Mouse (Mus musculus) urinary bladder, adult 18-20 months (tissue): ENCODE results near the gene Cfap157.

ENCODE experiments used
- DNase-seq, 2 experiments: peaks; one replicate each; pipeline ENCODE4 v3.0.0; 2022; ENCODE audit warnings: low spot score in 2 of 2, mixed read lengths in 2 of 2

Gene Cfap157

GRCm38 (mm10) chr2:32784048-32784681, at the start of gene Cfap157:
Gene Cfap157, minus strand, starts transcription at chr2:32784428.
- no peak for DNase-seq

DNA sequence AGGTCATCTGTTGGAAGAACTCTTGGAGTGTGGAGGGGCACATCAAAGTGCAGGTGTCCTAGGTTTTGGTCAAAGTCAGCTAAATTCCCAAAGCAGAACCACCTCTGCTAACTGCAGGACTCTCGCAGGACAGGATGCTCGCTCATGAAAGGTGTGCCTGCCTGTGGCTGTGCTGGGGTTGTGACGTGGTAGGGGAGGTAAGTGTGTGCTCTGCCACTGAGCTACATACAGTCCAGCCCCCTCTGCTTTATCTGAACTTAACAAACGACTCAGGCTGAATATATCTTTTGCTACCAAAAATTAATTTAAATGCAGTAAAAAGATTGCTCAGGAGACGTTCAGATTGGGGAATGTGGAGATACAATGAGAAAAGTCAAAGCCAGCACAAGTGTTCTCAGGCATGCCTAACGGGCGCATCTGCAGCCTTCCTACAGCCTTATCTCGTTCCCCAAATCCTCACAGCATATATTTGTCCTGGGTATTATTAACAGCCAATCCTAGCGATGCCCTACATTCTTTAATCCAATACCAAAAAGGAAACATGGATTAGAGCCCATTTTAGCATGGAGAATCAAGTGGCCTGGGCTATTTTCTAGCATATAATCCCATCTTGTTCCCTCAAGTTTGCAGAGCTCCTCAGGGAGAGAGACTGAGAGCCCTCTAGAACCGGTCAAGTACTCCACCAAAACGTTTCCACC, 44.9 kb upstream of the Cfap157 start:
- no peak for DNase-seq

GRCm38 (mm10) chr2:32825796-32826195, 41.6 kb upstream of the Cfap157 start:
- no peak for DNase-seq

GRCm38 (mm10) chr2:32824778-32825177, 40.5 kb upstream of the Cfap157 start:
- DNase-seq: no peak

DNA sequence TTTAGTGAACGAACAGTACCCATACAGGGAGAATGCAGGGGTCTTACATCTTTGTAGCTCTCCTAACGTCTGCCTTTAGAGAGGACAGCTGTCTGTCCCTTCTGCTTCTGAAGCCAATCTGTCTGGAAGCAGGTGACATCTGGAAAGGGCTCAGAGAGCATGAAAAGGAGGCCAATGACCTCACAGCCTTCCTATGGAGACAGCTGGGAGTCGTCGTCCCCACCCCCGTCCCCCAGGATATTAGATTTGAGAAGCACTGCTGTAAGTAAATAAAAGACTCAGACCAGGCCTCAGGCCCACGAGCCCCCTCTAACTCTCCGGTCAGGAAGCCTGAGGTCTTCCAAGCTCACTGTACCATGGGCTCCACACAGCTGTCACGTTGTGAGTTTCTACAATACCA, 40.0 kb upstream of the Cfap157 start:
- DNase-seq: no peak

GRCm38 (mm10) chr2:32823579-32824154, 39.4 kb upstream of the Cfap157 start:
- DNase-seq: no peak

DNA sequence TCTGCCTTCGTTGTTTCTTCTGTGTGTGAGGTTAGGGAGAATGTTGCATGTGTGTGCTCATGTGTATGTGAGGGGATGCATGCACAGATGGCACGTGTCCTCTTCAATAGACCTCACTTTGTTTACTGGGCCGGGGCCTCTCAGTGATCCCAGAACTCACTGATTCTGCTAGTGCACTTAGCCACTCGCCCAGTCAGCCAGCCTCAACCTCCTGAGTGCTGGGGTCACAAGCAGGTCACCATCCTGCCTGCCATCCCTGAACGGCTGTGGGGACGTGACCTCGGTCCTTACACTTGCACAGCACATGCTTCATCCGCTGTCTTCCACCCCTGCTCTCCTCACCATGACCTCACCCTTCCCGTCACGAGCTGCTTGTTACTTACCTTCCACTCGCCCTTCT, 38.9 kb upstream of the Cfap157 start:
- no peak for DNase-seq

GRCm38 (mm10) chr2:32822643-32823042, 38.4 kb upstream of the Cfap157 start:
- DNase-seq: no peak

DNA sequence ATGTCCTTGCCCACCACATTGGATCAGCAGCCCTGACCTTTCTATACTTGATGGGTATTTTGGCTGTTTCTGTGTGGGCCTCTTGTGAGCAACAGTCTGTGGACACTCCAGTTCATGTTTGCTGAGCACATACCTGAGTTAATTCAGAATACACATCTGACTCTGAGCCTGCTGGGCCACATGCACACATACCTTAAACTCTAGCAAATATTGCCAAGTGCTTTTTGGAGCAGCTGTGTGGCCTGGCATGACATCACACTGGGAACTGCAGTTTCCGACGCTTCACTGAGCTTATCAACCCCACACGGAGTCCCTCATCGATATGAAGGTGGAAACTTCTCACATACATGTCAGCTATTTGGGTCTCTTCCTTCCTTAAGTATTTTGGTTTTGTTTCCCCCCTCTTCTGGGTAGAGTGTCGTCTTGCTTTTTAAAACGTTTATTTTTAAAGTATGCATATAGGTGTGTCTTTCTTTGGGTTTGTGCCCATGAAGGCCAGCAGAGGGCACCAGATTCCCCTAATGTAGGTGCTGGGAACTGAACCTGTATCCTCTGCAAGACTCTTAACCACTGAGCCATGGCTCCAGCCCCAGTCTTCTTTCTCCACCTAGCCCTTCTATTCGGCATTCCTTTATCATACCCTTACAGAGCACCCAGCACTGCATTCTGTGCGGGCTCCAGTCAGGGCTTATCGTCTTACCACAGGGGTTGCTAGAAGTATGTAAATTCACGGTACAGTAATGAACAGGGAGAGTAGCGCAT, 37.0 kb upstream of the Cfap157 start:
- DNase-seq: peak in 1 of 2 experiments; percentile 13

- no peak for DNase-seq
Observed at GRCm38 (mm10) chr2:32818208-32818607, 34.0 kb upstream of the Cfap157 start.

DNA sequence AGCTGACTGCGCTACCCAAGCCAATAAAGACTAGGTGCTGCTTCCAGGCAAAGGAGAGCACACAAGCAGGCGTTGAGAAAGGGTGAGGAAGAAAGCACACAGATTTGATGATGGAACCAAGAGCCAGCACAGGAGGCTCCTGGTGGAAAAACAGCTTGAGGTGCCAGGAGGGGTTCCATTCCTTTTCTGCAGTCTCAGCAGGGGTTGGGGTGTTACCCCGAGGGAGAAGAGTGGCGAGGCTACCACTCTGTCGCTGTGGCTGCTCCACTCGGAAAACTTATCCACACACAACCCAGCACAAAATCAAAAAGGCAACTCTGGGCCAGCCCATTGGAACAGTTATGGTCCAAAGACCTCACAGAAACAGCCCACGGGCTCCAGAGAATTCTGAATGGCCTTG, 33.4 kb upstream of the Cfap157 start:
- DNase-seq: no peak

DNA sequence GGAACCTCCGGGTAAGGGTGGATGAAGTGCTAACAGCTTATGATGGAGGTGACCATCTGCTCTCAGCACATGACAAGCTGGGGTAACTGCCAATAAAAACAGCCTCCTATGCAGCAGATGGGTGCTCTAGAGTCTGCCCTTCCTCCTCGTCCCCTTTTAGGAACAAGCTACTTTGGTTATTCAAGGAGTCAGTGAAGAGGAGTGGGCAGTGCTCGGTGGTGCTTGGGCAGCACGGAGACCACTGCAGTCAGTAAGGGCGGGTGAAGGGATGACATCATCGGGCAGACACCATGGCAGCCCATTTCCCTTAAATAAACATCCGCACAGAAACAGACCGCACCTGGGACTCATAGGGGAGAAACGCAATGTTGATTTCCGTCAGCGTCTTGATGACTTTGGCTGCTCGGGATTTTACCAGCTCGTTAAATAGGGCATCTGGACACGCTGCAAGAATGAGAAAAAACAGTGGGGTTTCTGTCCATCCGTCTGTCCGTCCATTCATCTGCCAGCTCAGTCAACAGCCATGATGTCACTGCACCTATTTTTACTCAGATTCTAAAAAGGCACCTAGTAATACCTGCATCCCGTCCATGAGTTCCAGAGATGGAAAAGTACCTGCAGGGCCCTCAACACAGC, 32.8 kb upstream of the Cfap157 start:
- no peak for DNase-seq

GRCm38 (mm10) chr2:32816497-32816896, 32.3 kb upstream of the Cfap157 start:
- no peak for DNase-seq

DNA sequence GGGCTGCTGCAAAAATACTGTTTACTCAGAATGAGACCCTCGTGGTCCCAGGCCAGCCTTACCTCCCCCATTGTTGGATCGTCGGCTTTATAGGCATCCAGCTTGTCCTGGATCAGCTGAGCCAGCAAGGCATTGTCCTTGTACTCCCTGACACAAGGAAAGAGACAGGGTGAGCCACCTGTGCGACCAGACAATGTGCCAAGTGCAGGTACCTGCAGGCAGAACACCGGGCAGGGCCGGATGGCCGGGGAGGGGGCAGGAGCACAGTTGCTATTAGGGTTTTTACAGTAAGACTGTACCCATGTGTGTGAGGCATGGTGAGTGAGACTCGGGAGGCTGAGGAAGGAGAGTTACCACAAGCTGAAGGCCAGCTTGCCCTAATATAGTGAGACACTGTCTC, 27.7 kb upstream of the Cfap157 start:
- DNase-seq: no peak

DNA sequence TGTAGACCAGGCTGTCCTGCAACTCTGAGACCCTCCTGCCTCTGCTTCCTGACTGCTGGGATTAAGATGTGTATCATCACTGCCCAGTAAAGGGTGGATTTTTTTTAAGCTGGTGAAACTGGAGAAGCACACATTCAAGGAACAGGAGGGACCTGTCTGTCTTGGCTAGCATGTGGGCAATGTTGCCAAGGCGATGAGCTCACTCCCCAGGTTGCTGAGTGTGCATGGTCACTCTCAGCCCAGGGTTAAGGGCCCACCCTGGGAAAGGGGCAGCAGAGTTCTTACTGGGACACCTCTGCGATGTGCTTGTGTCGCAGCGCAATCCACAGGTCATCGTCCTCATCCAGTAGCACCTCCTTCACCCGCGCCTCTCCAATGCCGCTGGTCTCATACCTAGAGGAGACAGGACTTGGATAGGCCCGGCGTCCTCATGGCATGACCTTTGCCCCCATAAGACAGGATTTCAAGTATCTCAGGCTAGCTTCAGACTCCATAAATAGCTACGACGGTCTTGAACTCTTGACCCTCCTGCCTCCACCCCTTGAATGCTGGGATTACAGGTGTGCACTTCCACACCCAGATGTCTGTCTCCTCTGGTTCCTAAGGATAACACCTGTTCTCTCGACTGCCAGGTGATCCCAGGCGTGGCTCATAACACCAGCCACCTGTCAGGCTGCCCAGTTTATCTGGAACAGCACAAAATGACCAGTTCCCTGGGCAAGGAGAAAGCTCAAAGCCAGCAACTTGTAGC, 24.8 kb upstream of the Cfap157 start:
- DNase-seq: no peak

DNA sequence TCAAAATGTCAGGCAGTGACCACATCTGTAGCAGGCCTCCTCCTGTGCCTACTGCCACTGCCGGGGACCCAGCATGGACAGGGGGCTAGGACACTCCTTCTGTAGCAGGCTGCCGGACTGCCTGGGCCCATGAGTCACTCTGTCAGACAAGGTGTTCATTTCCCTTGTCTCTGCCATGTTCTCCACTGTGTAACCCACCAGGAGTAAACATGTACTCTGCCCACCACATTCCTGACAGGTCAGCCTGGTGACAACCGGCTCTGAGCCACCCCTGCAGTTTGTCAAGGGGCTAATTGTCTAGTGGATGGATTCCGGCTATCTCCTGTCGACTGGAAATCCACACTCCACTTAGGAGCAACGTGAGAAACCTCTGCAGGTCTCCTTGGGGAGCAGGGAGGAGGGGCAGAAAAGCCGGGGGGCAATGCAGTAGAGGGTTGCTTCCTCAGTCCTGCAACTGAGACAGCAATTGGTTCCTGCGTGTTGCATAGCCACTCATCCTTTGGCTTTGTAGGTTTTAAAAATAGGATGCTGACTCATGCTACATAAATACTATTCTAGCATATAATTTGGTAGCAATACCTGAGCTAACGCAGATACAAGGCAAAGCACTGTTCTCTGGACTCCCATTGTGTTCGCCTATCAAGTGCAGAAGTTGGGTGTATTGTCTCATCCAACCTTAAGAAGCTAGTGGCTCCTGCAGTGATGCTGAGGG, 14.2 kb upstream of the Cfap157 start:
- no peak for DNase-seq

DNA sequence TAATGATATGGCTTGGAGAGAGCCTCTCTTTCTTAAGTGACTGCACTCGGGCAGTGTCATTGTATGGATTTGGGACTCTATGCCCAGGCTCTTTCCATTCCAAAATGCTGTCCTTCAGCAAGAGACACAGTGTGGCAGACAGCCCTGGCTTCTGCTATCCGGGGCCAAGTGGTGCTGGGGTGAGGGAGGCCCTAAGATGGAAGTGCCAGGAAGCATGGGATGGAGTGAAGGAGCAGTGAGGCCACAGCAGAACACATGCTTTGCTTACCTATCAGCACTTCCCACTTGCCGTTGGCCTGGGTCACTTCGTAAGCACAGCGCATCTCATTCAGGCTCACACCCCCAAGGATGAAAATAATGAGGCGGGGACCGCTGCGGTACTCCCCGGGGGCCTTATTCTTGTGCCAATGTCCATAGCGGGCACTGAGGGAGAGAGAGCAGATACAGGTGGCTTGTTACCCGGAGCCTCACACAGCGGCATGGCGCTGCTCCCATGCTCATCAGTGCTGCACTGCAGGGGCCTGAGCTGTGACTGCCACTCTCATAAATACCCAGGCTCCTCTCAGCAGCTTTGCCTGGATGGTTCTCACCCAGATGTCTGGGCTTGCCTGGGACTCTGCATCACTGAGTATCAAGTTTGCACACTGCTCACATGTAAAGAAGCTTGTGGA, 11.7 kb upstream of the Cfap157 start:
- no peak for DNase-seq

- peak in 1 of 2 experiments; percentile 35 for DNase-seq
Observed at GRCm38 (mm10) chr2:32791297-32791696, 7.1 kb upstream of the Cfap157 start.

DNA sequence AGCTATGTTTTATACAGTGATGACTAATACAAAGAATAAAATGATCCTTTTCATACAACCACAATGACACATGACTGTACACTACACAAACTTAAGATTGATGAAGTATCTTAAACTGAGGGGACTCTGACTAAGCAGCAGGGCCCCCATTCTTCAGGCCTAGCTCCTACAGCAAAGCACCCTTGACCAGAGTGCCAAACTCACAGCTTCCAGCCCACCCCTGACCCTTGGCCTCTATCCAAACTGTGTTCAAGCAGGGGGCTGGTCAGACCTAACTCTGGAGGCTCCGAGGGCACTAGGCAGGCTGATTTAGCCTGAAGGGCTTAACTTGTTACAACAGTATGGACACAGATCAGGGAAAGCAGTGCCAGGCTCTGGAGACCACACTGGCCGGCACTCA, 4.4 kb upstream of the Cfap157 start:
- DNase-seq: no peak

DNA sequence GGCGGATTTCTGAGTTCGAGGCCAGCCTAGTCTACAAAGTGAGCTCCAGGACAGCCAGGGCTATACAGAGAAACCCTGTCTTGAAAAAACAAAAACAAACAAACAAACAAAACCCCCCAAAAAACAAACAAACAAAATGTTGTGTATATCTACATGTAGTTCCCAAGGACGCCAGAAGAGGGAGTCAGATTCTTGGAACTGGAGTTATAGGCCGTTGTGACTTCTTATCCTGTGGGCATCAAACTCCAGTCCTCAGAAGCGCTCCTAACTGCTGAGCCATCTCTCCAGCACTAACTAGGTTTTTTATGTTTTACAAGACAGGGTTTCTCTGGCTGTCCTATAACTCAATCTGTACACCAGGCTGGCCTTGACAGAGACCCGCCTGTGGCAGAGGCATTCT, 2.9 kb upstream of the Cfap157 start:
- no peak for DNase-seq
